Mouse (Mus musculus): ENCODE measurements at regions not wholly inside any gene's neighbourhood (a gene's known extent, or its start where the extent isn't known, plus 50 kb on each side); places are given as distances from the start of the nearest gene placed in this dataset.

GRCm38 (mm10) chr10:91959734-91960492 lies 762.3 kb downstream of the Nedd1 start:
- DNase-seq (ENCODE audit: low read depth, low spot score) = no peak

- DNase-seq (ENCODE audit: low read depth, low spot score) = no peak
Observed at GRCm38 (mm10) chr10:91953078-91953477, 769.1 kb downstream of the Nedd1 start.

GRCm38 (mm10) chr10:91923626-91924025 lies 742.5 kb upstream of the Tmpo start:
- no peak for DNase-seq (ENCODE audit: low read depth, low spot score)

GRCm38 (mm10) chr10:91889864-91890263 lies 708.7 kb upstream of the Tmpo start:
- DNase-seq (ENCODE audit: low read depth, low spot score) = no peak

- DNase-seq (ENCODE audit: low read depth, low spot score) = no peak
Observed at GRCm38 (mm10) chr10:91888537-91888936, 707.4 kb upstream of the Tmpo start.

- peak; percentile 21 for DNase-seq (ENCODE audit: low read depth, low spot score)
Observed at GRCm38 (mm10) chr10:91883155-91883554, 702.0 kb upstream of the Tmpo start.

GRCm38 (mm10) chr10:91882481-91882880 lies 701.4 kb upstream of the Tmpo start:
- no peak for DNase-seq (ENCODE audit: low read depth, low spot score)

- peak; percentile 6 for DNase-seq (ENCODE audit: low read depth, low spot score)
Observed at GRCm38 (mm10) chr10:91881521-91882228, 700.6 kb upstream of the Tmpo start.

- DNase-seq (ENCODE audit: low read depth, low spot score) = no peak
Observed at GRCm38 (mm10) chr10:91875450-91875849, 694.3 kb upstream of the Tmpo start.

GRCm38 (mm10) chr10:91871244-91871643 lies 690.1 kb upstream of the Tmpo start:
- DNase-seq (ENCODE audit: low read depth, low spot score) = no peak

- DNase-seq (ENCODE audit: low read depth, low spot score) = peak; percentile 46
Observed at GRCm38 (mm10) chr10:91858711-91859595, 677.8 kb upstream of the Tmpo start.

- DNase-seq (ENCODE audit: low read depth, low spot score) = peak; percentile 22
Observed at GRCm38 (mm10) chr10:91827074-91827473, 646.0 kb upstream of the Tmpo start.

- DNase-seq (ENCODE audit: low read depth, low spot score) = no peak
Observed at GRCm38 (mm10) chr10:91823499-91823898, 642.4 kb upstream of the Tmpo start.

- no peak for DNase-seq (ENCODE audit: low read depth, low spot score)
Observed at GRCm38 (mm10) chr10:91804870-91805269, 623.8 kb upstream of the Tmpo start.
